Mouse (Mus musculus) hindbrain, embryonic 11.5 days (tissue): ENCODE measurements around the gene Gja1. TPM values are rescaled to one million over a fixed set of nuclear protein-coding genes. Genes with fewer than 3 reads are reported as not detected.

Source experiments
- ATAC-seq: fragments of 200-750 bp; cut with Nextera tagmentation; 2 replicates; pipeline ENCODE4 v1.8.0; 2017; ENCODE audit warnings: mild to moderate bottlenecking, moderate TSS enrichment, moderate library complexity; ENCODE audit not compliant: low FRiP score
- DNase-seq: peaks from one replicate; pipeline ENCODE4 v3.0.0-alpha.2; 2015; ENCODE audit warnings: low spot score
- H3K27ac ChIP-seq: fragments of 300-500 bp; sonication (generic); 2 replicates; pipeline ENCODE4 v1.5.1; 2014; ENCODE audit warnings: mild to moderate bottlenecking, low read depth, low read length
- H3K27me3 ChIP-seq: fragments of 300-500 bp; sonication (generic); 2 replicates; pipeline ENCODE4 v1.6.1; 2014; ENCODE audit warnings: mild to moderate bottlenecking, low read length, moderate library complexity, mixed read lengths; ENCODE audit not compliant: control insufficient read depth, insufficient read depth
- H3K36me3 ChIP-seq: fragments of 300-500 bp; sonication (generic); 2 replicates; pipeline ENCODE4 v1.6.1; 2014; ENCODE audit warnings: mild to moderate bottlenecking, low read length, moderate library complexity, mixed read lengths; ENCODE audit not compliant: control insufficient read depth, insufficient read depth
- H3K4me1 ChIP-seq: fragments of 300-500 bp; sonication (generic); replicated peaks from 2 replicates; pipeline ENCODE4 v1.6.1; 2014; ENCODE audit warnings: low read length, mixed read lengths; ENCODE audit not compliant: control insufficient read depth, insufficient read depth
- H3K4me2 ChIP-seq: fragments of 300-500 bp; sonication (generic); replicated peaks from 2 replicates; pipeline ENCODE4 v1.6.1; 2014; ENCODE audit warnings: mild to moderate bottlenecking, low read depth, low read length
- H3K4me3 ChIP-seq: fragments of 300-500 bp; sonication (generic); 2 replicates; pipeline ENCODE4 v1.5.1; 2014; ENCODE audit warnings: low read depth, low read length
- H3K9ac ChIP-seq: fragments of 300-500 bp; sonication (generic); 2 replicates; pipeline ENCODE4 v1.6.1; 2014; ENCODE audit warnings: low read depth, low read length
- H3K9me3 ChIP-seq: fragments of 300-500 bp; sonication (generic); 2 replicates; pipeline ENCODE4 v1.6.1; 2016; ENCODE audit warnings: low read length; ENCODE audit not compliant: control insufficient read depth
- WGBS: fragments of 180-500 bp; shearing (Covaris S2); extraction: QIAGEN DNeasy Blood & Tissue Kit; methylation state at CpG from one replicate; pipeline ENCODE4 v1.1.7; 2014; 5-methylcytosine and 5-hydroxymethylcytosine counted together
- polyA plus RNA-seq: library from polyadenylated mRNA; unstranded; fragments of >200 nt; fragmentation: Nextera tagmentation; extraction: Ambion mirVana; gene quantifications from 2 replicates; pipeline ENCODE4 v1.2.1, GENCODE M21; 2014

Gene Gja1
- polyA plus RNA-seq, 1 experiment from 2014 or later: 160 TPM

- Histone ChIP-seq H3K4me1 (no peaks in the 10 kb centered on the region), H3K27ac (no peak overlapping the region), H3K9me3 (no peaks in the 10 kb centered on the region), H3K4me3 (no peak overlapping the region), H3K27me3 (no peaks in the 10 kb centered on the region), H3K9ac (no peak overlapping the region), H3K4me2 (no peak overlapping the region), H3K36me3 (no peaks in the 10 kb centered on the region)
- WGBS: 87% methylated on average over 9 of the region's 9 CpGs
- DNase-seq (no peak), ATAC-seq (no peak)
Measured at GRCm38 (mm10) chr10:56405934-56406333, 28.8 kb downstream of the Gja1 start.

- Histone ChIP-seq H3K4me2 (no peak overlapping the region), H3K4me3 (no peak overlapping the region), H3K9me3 (no peaks in the 10 kb centered on the region), H3K27me3 (no peaks in the 10 kb centered on the region), H3K27ac (no peak overlapping the region), H3K4me1 (no peaks in the 10 kb centered on the region), H3K36me3 (no peaks in the 10 kb centered on the region), H3K9ac (no peak overlapping the region)
- no peak for DNase-seq
- ATAC-seq: no peak
- WGBS: 92% methylated on average over 6 of the region's 6 CpGs
Measured at GRCm38 (mm10) chr10:56406386-56407130, 29.4 kb downstream of the Gja1 start.

GRCm38 (mm10) chr10:56415894-56416570, 38.9 kb downstream of the Gja1 start:
- no peaks in the 10 kb centered on the region for H3K4me1 ChIP-seq
- no peak overlapping the region for H3K4me2 ChIP-seq
- no peak for DNase-seq
- no peak overlapping the region for H3K27ac ChIP-seq
- ATAC-seq: no peak
- H3K9ac ChIP-seq: no peak overlapping the region
- H3K36me3 ChIP-seq: no peaks in the 10 kb centered on the region
- no peaks in the 10 kb centered on the region for H3K27me3 ChIP-seq
- H3K9me3 ChIP-seq: no peaks in the 10 kb centered on the region
- no peak overlapping the region for H3K4me3 ChIP-seq
- WGBS: 75% methylated on average over 7 of the region's 7 CpGs

- 91% methylated on average over 4 of the region's 4 CpGs for WGBS
- DNase-seq: no peak
- H3K36me3 ChIP-seq: no peaks in the 10 kb centered on the region
Measured at GRCm38 (mm10) chr10:56422518-56422917, 45.4 kb downstream of the Gja1 start.

GRCm38 (mm10) chr10:56425016-56425798, 48.1 kb downstream of the Gja1 start:
- Histone ChIP-seq H3K4me1 (no peaks in the 10 kb centered on the region), H3K4me3 (no peak overlapping the region), H3K27me3 (no peaks in the 10 kb centered on the region), H3K9ac (no peak overlapping the region), H3K4me2 (no peak overlapping the region), H3K27ac (no peak overlapping the region), H3K36me3 (no peaks in the 10 kb centered on the region), H3K9me3 (no peaks in the 10 kb centered on the region)
- no peak for DNase-seq
- no peak for ATAC-seq
- 86% methylated on average over 15 of the region's 15 CpGs for WGBS

More at GRCm38 (mm10) chr10:56422518-56422917, 45.4 kb downstream of the Gja1 start:
- Histone ChIP-seq H3K9me3 (no peaks in the 10 kb centered on the region), H3K27ac (no peak overlapping the region), H3K4me1 (no peaks in the 10 kb centered on the region), H3K9ac (no peak overlapping the region), H3K4me2 (no peak overlapping the region), H3K4me3 (no peak overlapping the region), H3K27me3 (no peaks in the 10 kb centered on the region)
- no peak for ATAC-seq

GRCm38 (mm10) chr10:56426369-56426768, 49.2 kb downstream of the Gja1 start:
- Histone ChIP-seq H3K36me3 (no peaks in the 10 kb centered on the region), H3K27ac (no peak overlapping the region), H3K4me3 (no peak overlapping the region), H3K4me2 (no peak overlapping the region), H3K4me1 (no peaks in the 10 kb centered on the region), H3K27me3 (no peaks in the 10 kb centered on the region), H3K9ac (no peak overlapping the region), H3K9me3 (no peaks in the 10 kb centered on the region)
- DNase-seq: no peak
- WGBS: 47% methylated on average over 4 of the region's 4 CpGs
- ATAC-seq: no peak

- 90% methylated on average over 2 of the region's 2 CpGs for WGBS
- ATAC-seq (no peak), DNase-seq (no peak)
- no peaks in the 10 kb centered on the region for H3K36me3 ChIP-seq
- no peak overlapping the region for H3K27ac ChIP-seq
- H3K9ac ChIP-seq: no peak overlapping the region
- no peaks in the 10 kb centered on the region for H3K9me3 ChIP-seq
- no peak overlapping the region for H3K4me2 ChIP-seq
- no peaks in the 10 kb centered on the region for H3K4me1 ChIP-seq
- no peaks in the 10 kb centered on the region for H3K27me3 ChIP-seq
- no peak overlapping the region for H3K4me3 ChIP-seq
Measured at GRCm38 (mm10) chr10:56427382-56427781, 50.3 kb downstream of the Gja1 start.

- H3K9ac ChIP-seq: no peak overlapping the region
- no peak overlapping the region for H3K27ac ChIP-seq
- no peak overlapping the region for H3K4me3 ChIP-seq
- H3K9me3 ChIP-seq: no peaks in the 10 kb centered on the region
- H3K36me3 ChIP-seq: no peaks in the 10 kb centered on the region
- H3K4me2 ChIP-seq: no peak overlapping the region
- 90% methylated on average over 2 of the region's 2 CpGs for WGBS
- no peak for DNase-seq
- no peaks in the 10 kb centered on the region for H3K4me1 ChIP-seq
- no peak for ATAC-seq
- no peaks in the 10 kb centered on the region for H3K27me3 ChIP-seq
Measured at GRCm38 (mm10) chr10:56427827-56428226, 50.7 kb downstream of the Gja1 start.
